Mouse (Mus musculus) liver, embryonic 12.5 days (tissue): ENCODE measurements around the gene Tmem30a. TPM values are rescaled to one million over a fixed set of nuclear protein-coding genes. Genes with fewer than 3 reads are reported as not detected.
A peak's percentile ranks its signal among the peaks of the same experiment; 100 is the strongest.

Experiments
- ATAC-seq: fragments of 200-750 bp; cut with Nextera tagmentation; 2 replicates; pipeline ENCODE4 v1.8.0; 2017; ENCODE audit warnings: moderate number of reproducible peaks, mild to moderate bottlenecking, moderate library complexity
- H3K27ac ChIP-seq: fragments of 300-500 bp; sonication (generic); 2 replicates; pipeline ENCODE4 v1.5.1; 2016; ENCODE audit warnings: mild to moderate bottlenecking
- H3K27me3 ChIP-seq: fragments of 300-500 bp; sonication (generic); replicated peaks from 2 replicates; pipeline ENCODE4 v1.6.1; 2016; ENCODE audit warnings: mild to moderate bottlenecking, moderate library complexity
- H3K36me3 ChIP-seq: fragments of 300-500 bp; sonication (generic); 2 replicates; pipeline ENCODE4 v1.6.1; 2016; ENCODE audit warnings: mild to moderate bottlenecking, moderate library complexity
- H3K4me1 ChIP-seq: fragments of 300-500 bp; sonication (generic); 2 replicates; pipeline ENCODE4 v1.6.1; 2016
- H3K4me2 ChIP-seq: fragments of 300-500 bp; sonication (generic); 2 replicates; pipeline ENCODE4 v1.6.1; 2016; ENCODE audit warnings: mild to moderate bottlenecking, moderate library complexity
- H3K4me3 ChIP-seq: fragments of 300-500 bp; sonication (generic); 2 replicates; pipeline ENCODE4 v1.5.1; 2016; ENCODE audit warnings: mild to moderate bottlenecking, moderate library complexity
- H3K9ac ChIP-seq: fragments of 300-500 bp; sonication (generic); 2 replicates; pipeline ENCODE4 v1.6.1; 2016; ENCODE audit warnings: mild to moderate bottlenecking, moderate library complexity
- H3K9me3 ChIP-seq: fragments of 300-500 bp; sonication (generic); replicated peaks from 2 replicates; pipeline ENCODE4 v1.6.1; 2016; ENCODE audit warnings: mild to moderate bottlenecking, moderate library complexity
- WGBS: fragments of 180-500 bp; shearing (Covaris S2); methylation state at CpG from one replicate; pipeline ENCODE4 v1.1.7; 2016; ENCODE audit not compliant: insufficient replicate concordance; 5-methylcytosine and 5-hydroxymethylcytosine counted together
- polyA plus RNA-seq: library from polyadenylated mRNA; unstranded; fragments of >200 nt; fragmentation: Nextera tagmentation; extraction: Ambion mirVana; gene quantifications from 2 replicates; pipeline ENCODE4 v1.2.1, GENCODE M21; 2016

The Tmem30a gene
- polyA plus RNA-seq, 1 experiment from 2014 or later, result 38.9 TPM

GRCm38 (mm10) chr9:79730301-79730700 is 63.0 kb downstream of the Tmem30a start:
- no peaks in the 10 kb centered on the region for H3K4me1 ChIP-seq
- ATAC-seq, result no peak
- 71% methylated on average over 5 of the region's 5 CpGs for WGBS

GRCm38 (mm10) chr9:79723090-79723489 is 70.2 kb downstream of the Tmem30a start:
- Histone ChIP-seq H3K4me3 (no peak overlapping the region), H3K4me1 (no peaks in the 10 kb centered on the region), H3K36me3 (no peaks in the 10 kb centered on the region), H3K27me3 (peaks cover 39% of the 10 kb centered on the region), H3K27ac (no peak overlapping the region), H3K4me2 (no peak overlapping the region), H3K9ac (no peak overlapping the region), H3K9me3 (no peaks in the 10 kb centered on the region)
- ATAC-seq, result no peak
- 32% methylated on average over 5 of the region's 5 CpGs for WGBS

More at GRCm38 (mm10) chr9:79730301-79730700, 63.0 kb downstream of the Tmem30a start:
- Histone ChIP-seq H3K36me3 (no peaks in the 10 kb centered on the region), H3K9me3 (no peaks in the 10 kb centered on the region), H3K27ac (no peak overlapping the region), H3K4me2 (no peak overlapping the region), H3K9ac (no peak overlapping the region), H3K27me3 (no peaks in the 10 kb centered on the region), H3K4me3 (no peak overlapping the region)

- no peaks in the 10 kb centered on the region for H3K9me3 ChIP-seq
- H3K4me3 ChIP-seq, result no peak overlapping the region
- H3K4me2 ChIP-seq, result no peak overlapping the region
- no peak overlapping the region for H3K27ac ChIP-seq
- ATAC-seq, result no peak
- H3K36me3 ChIP-seq, result no peaks in the 10 kb centered on the region
- H3K27me3 ChIP-seq, result peaks cover 57% of the 10 kb centered on the region
- no peak overlapping the region for H3K9ac ChIP-seq
- H3K4me1 ChIP-seq, result no peaks in the 10 kb centered on the region
- 6% methylated on average over 9 of the region's 9 CpGs for WGBS
Observed at GRCm38 (mm10) chr9:79721056-79721455, 72.3 kb downstream of the Tmem30a start.

- H3K36me3 ChIP-seq, result no peaks in the 10 kb centered on the region
- no peak overlapping the region for H3K9ac ChIP-seq
- no peak overlapping the region for H3K27ac ChIP-seq
- no peaks in the 10 kb centered on the region for H3K4me1 ChIP-seq
- H3K27me3 ChIP-seq, result peaks cover 60% of the 10 kb centered on the region
- ATAC-seq, result no peak
- H3K4me3 ChIP-seq, result no peak overlapping the region
- H3K4me2 ChIP-seq, result no peak overlapping the region
- no peaks in the 10 kb centered on the region for H3K9me3 ChIP-seq
- WGBS, result 22% methylated on average over 9 of the region's 9 CpGs
Observed at GRCm38 (mm10) chr9:79720143-79720542, 73.2 kb downstream of the Tmem30a start.

- H3K4me3 ChIP-seq, result peak overlapping the region; percentile 40
- no peak overlapping the region for H3K9ac ChIP-seq
- 4% methylated on average over 28 of the region's 28 CpGs for WGBS
- peak overlapping the region; percentile 51 for H3K4me2 ChIP-seq
- no peak for ATAC-seq
- H3K27me3 ChIP-seq, result peaks cover 67% of the 10 kb centered on the region
- H3K27ac ChIP-seq, result no peak overlapping the region
- H3K36me3 ChIP-seq, result no peaks in the 10 kb centered on the region
- H3K4me1 ChIP-seq, result no peaks in the 10 kb centered on the region
- H3K9me3 ChIP-seq, result no peaks in the 10 kb centered on the region
Observed at GRCm38 (mm10) chr9:79719451-79719850, 73.9 kb downstream of the Tmem30a start.

Other genes starting within 250 kb of the Tmem30a start
- 1.4 and 1.7 TPM in 2 replicates for gene Col12a1, start 74.7 kb downstream of the Tmem30a start, polyA plus RNA-seq
- 538 and 572 TPM in 2 replicates for gene Cox7a2, start 33.6 kb downstream of the Tmem30a start, polyA plus RNA-seq
- gene Filip1, start 219.3 kb upstream of the Tmem30a start, polyA plus RNA-seq, result 0.94 and 1.2 TPM in 2 replicates